Mouse (Mus musculus) limb, embryonic 11.5 days (tissue): Measurements from ENCODE around the gene Phldb1. TPM values are rescaled to one million over a fixed set of nuclear protein-coding genes. Genes with fewer than 3 reads are reported as not detected.

Experiments
- ATAC-seq: fragments of 200-750 bp; cut with Nextera tagmentation; 2 replicates; pipeline ENCODE4 v1.8.0; 2017; ENCODE audit warnings: low read depth; ENCODE audit not compliant: insufficient number of reproducible peaks, low FRiP score, low TSS enrichment
- DNase-seq: peaks from one replicate; pipeline ENCODE4 v3.0.0-alpha.2; 2015; ENCODE audit warnings: low spot score
- H3K27ac ChIP-seq: fragments of 300-500 bp; sonication (generic); replicated peaks from 2 replicates; pipeline ENCODE4 v1.5.1; 2014; ENCODE audit warnings: low read depth, mild to moderate bottlenecking, low read length
- H3K27me3 ChIP-seq: fragments of 300-500 bp; sonication (generic); 2 replicates; pipeline ENCODE4 v1.6.1; 2014; ENCODE audit warnings: mild to moderate bottlenecking, low read length, mixed read lengths; ENCODE audit not compliant: control insufficient read depth, insufficient read depth
- H3K36me3 ChIP-seq: fragments of 300-500 bp; sonication (generic); 2 replicates; pipeline ENCODE4 v1.6.1; 2014; ENCODE audit warnings: mild to moderate bottlenecking, low read length, moderate library complexity, mixed read lengths; ENCODE audit not compliant: control insufficient read depth, insufficient read depth
- H3K4me1 ChIP-seq: fragments of 300-500 bp; sonication (generic); 2 replicates; pipeline ENCODE4 v1.6.1; 2014; ENCODE audit warnings: low read length, mixed read lengths; ENCODE audit not compliant: control insufficient read depth, insufficient read depth
- H3K4me2 ChIP-seq: fragments of 300-500 bp; sonication (generic); 2 replicates; pipeline ENCODE4 v1.6.1; 2014; ENCODE audit warnings: low read depth, mild to moderate bottlenecking, moderate library complexity; ENCODE audit not compliant: severe bottlenecking
- H3K4me3 ChIP-seq: fragments of 300-500 bp; sonication (generic); 2 replicates; pipeline ENCODE4 v1.5.1; 2014; ENCODE audit warnings: low read depth, low read length
- H3K9ac ChIP-seq: fragments of 300-500 bp; sonication (generic); 2 replicates; pipeline ENCODE4 v1.6.1; 2014; ENCODE audit warnings: mild to moderate bottlenecking, low read length
- H3K9me3 ChIP-seq: fragments of 300-500 bp; sonication (generic); 2 replicates; pipeline ENCODE4 v1.6.1; 2016; ENCODE audit warnings: low read length; ENCODE audit not compliant: control insufficient read depth
- WGBS: fragments of 180-500 bp; shearing (Covaris S2); extraction: QIAGEN DNeasy Blood & Tissue Kit; methylation state at CpG from one replicate; pipeline ENCODE4 v1.1.7; 2014; 5-methylcytosine and 5-hydroxymethylcytosine counted together
- polyA plus RNA-seq: library from polyadenylated mRNA; unstranded; fragments of >200 nt; fragmentation: Nextera tagmentation; extraction: Ambion mirVana; gene quantifications from 2 replicates; pipeline ENCODE4 v1.2.1, GENCODE M21; 2014

The Phldb1 gene
- polyA plus RNA-seq, 1 experiment from 2014 or later: 41.6 TPM

DNA sequence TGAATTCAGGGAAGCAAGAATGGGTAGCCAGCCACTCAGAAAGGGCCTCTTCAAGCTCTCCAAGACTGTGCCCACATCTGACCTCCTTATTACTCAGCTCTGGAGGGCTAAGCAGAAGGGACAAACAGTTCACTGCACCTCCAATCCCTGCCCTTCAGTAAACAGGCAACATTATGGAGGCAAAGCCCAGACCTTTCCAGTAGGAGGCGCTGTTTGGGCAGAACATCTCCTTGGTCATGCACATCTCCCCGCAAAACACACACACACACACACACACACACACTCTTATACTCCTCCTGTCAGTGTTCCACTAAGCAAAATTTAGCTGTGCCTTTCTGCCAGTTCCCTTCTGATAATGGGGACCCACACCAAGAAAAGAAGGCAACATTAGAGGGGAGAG, 25.4 kb downstream of the Phldb1 start:
- Histone ChIP-seq H3K36me3 (peaks cover 8% of the 10 kb centered on the region; the same call in 1 of the 2 replicates), H3K4me1 (peaks cover 14% of the 10 kb centered on the region; the same call in 1 of the 2 replicates), H3K27ac (no peak overlapping the region), H3K9me3 (no peaks in the 10 kb centered on the region), H3K4me3 (no peak overlapping the region), H3K27me3 (no peaks in the 10 kb centered on the region), H3K4me2 (no peak overlapping the region), H3K9ac (no peak overlapping the region)
- ATAC-seq (no peak), DNase-seq (peak; percentile 60)
- WGBS: 55% methylated on average over 2 of the region's 2 CpGs

DNA sequence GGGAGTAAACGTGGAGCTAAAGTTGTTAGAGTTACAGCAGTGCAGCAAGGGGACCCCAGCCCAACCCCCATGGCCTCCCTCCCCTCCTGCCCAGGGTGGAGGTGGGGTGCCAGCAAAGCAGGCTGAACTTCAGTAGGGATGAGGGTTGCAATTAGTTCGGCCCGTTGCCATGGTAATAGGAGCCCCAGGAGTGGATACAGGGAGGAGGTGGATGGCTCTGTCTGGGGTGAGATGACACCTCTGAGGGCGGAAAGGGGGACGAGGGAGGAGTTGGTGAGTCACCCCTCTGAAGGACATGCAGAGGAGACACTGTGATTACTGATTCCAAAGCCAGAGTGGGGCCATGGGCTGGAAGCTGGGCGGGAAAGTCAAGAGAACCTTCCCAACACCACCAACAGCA, 26.1 kb downstream of the Phldb1 start:
- DNase-seq: no peak
- peak overlapping the region; percentile 68 for H3K4me2 ChIP-seq
- peak overlapping the region; percentile 25 for H3K4me3 ChIP-seq
- peak; percentile 15; the same call in 1 of the 2 replicates for ATAC-seq
- 27% methylated on average over 6 of the region's 6 CpGs for WGBS
- no peaks in the 10 kb centered on the region for H3K27me3 ChIP-seq
- H3K4me1 ChIP-seq: peaks cover 14% of the 10 kb centered on the region; the same call in 1 of the 2 replicates
- H3K27ac ChIP-seq: no peak overlapping the region
- H3K9me3 ChIP-seq: no peaks in the 10 kb centered on the region
- H3K9ac ChIP-seq: peak overlapping the region; percentile 53; the same call in 1 of the 2 replicates
- peaks cover 8% of the 10 kb centered on the region; the same call in 1 of the 2 replicates for H3K36me3 ChIP-seq

DNA sequence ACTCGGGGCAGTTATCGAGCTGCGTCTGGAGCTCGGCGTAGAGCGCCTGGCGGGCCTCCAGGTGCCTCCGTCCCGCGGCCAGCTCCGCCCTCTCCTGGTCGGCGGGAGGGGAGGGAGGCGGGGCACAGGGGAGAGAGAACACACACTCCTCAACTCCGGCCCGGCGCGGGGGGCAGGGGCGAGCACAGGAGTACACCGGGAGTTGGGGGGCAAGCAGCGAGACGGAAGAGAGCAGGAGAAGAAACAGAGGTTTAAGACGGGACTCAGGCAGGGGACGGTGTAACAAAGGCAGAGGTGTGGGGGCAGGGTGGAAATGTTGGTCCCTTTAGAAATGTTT, 26.6 kb downstream of the Phldb1 start:
- WGBS: under 1% methylated on average over 24 of the region's 24 CpGs
- H3K4me3 ChIP-seq: peak overlapping the region; percentile 25
- ATAC-seq: peak; percentile 86

DNA sequence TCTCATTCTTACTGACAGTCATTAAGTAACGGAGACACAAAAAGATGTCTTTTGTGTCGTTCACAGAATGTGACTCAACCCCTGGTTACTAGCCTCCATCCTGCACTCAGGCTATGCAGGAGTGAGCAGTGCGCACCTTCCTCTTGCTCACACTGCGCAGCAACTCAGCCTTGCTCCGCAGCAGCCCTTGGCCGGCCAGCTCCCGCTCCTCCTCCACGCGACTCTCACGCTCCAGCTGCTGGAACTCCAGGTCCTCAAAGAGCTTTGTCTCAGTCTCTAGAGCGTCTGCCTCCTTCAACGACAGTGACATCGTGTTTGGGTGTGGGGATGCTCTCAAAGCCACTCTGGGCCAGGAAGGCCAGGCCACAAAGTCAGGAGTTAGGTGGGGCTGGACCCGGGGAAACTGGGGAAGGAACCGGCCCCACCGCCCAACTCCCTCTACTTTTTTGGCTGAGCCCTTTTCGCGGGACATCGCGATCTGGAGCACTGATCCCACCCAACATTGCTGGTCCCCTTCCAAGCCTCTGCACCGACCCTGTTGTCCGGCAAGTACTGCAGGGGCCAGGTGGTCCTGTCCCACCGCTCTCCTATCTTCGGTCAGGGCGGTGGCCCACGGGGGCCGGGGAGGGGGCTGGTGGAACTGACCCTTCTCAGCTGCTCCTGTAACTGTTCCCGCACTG, 27.1 kb downstream of the Phldb1 start:
- H3K4me1 ChIP-seq: peaks cover 14% of the 10 kb centered on the region; the same call in 1 of the 2 replicates
- DNase-seq (no peak), ATAC-seq (no peak)
- WGBS: 15% methylated on average over 28 of the region's 28 CpGs
- no peaks in the 10 kb centered on the region for H3K27me3 ChIP-seq
- peak overlapping the region; percentile 68 for H3K4me2 ChIP-seq
- peak overlapping the region; percentile 53 for H3K9ac ChIP-seq
- H3K4me3 ChIP-seq: peak overlapping the region; percentile 25
- no peaks in the 10 kb centered on the region for H3K9me3 ChIP-seq
- 0 out of 2 replicates have a peak overlapping the region, but pooled peaks have one; percentile 52 for H3K27ac ChIP-seq
- peaks cover 10% of the 10 kb centered on the region; the same call in 1 of the 2 replicates for H3K36me3 ChIP-seq

More for the DNA sequence above, 26.6 kb downstream of the Phldb1 start:
- H3K27ac ChIP-seq: 0 out of 2 replicates have a peak overlapping the region, but pooled peaks have one; percentile 52
- no peaks in the 10 kb centered on the region for H3K9me3 ChIP-seq
- peak; percentile 89 for DNase-seq
- peak overlapping the region; percentile 68 for H3K4me2 ChIP-seq
- H3K4me1 ChIP-seq: peaks cover 14% of the 10 kb centered on the region; the same call in 1 of the 2 replicates
- peaks cover 8% of the 10 kb centered on the region; the same call in 1 of the 2 replicates for H3K36me3 ChIP-seq
- peak overlapping the region; percentile 53 for H3K9ac ChIP-seq
- no peaks in the 10 kb centered on the region for H3K27me3 ChIP-seq

DNA sequence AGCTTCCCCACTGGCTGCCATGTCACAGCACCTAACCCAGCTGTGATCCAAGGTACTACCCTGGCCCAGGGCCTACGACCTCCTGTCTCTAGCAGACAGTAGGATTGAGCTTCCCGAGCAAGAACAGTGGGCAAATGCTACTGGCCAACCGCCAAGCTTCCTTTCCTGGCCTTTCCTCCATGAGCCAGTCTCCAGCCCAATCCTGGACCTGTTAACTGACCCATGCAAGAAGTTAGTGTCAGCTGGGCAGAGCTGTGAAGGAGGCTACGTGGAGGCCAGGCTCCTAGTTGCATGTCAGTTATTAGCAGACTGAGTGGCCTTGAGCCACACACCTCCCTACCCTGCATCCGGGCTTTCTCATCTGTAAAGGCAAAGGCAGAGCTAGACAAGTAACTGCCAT, 35.3 kb downstream of the Phldb1 start:
- ATAC-seq: no peak
- no peaks in the 10 kb centered on the region for H3K27me3 ChIP-seq
- WGBS: 90% methylated on average over 5 of the region's 5 CpGs
- no peaks in the 10 kb centered on the region for H3K9me3 ChIP-seq
- H3K4me3 ChIP-seq: no peak overlapping the region
- H3K27ac ChIP-seq: no peak overlapping the region
- H3K9ac ChIP-seq: no peak overlapping the region
- DNase-seq: no peak
- no peaks in the 10 kb centered on the region for H3K4me1 ChIP-seq
- H3K36me3 ChIP-seq: peaks cover 16% of the 10 kb centered on the region
- H3K4me2 ChIP-seq: no peak overlapping the region

DNA sequence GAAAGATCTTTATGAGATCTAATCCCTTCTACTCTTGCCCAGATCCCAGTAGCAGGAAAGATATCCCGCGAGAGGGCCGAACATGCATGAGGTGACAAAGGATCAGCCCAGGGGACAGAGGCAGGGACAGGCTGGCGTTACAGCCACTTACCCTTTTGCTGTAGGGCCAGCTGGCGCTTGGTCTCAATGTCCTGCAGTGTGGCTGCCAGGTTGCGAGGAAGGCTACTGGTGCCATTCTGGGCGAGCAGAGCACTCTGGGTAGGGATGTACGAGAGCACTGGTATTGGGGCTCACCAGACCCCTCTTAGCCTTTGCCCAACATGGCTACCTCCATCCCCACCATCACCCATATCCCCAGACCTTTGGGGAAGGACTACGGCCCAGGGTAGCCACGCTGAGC, 35.8 kb downstream of the Phldb1 start:
- no peaks in the 10 kb centered on the region for H3K27me3 ChIP-seq
- 85% methylated on average over 10 of the region's 10 CpGs for WGBS
- ATAC-seq (no peak), DNase-seq (no peak)
- H3K27ac ChIP-seq: no peak overlapping the region
- peaks cover 16% of the 10 kb centered on the region for H3K36me3 ChIP-seq
- no peak overlapping the region for H3K4me2 ChIP-seq
- H3K4me1 ChIP-seq: no peaks in the 10 kb centered on the region
- H3K4me3 ChIP-seq: no peak overlapping the region
- no peak overlapping the region for H3K9ac ChIP-seq
- no peaks in the 10 kb centered on the region for H3K9me3 ChIP-seq

DNA sequence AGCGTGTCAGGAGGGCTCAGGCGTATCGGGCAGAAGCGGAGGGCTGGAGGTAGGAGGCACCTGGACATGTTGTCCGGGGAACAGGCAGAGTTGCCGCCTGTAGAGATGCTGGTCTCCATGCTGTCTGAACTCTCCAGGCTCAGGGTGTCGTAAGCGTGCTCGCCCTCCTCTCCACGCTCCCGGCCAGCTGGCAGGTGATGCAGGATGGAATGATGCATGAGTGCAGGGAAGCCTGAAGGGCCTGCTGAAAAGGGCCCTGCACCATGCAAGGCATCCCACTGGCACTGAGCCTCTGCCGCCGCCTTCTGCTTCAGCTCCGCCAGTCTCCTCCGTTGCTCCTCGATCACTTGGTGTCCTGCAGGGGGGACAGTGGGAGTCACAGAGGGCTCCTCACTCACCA, 37.1 kb downstream of the Phldb1 start:
- H3K36me3 ChIP-seq: peaks cover 14% of the 10 kb centered on the region
- no peak for DNase-seq
- no peaks in the 10 kb centered on the region for H3K27me3 ChIP-seq
- no peak overlapping the region for H3K4me3 ChIP-seq
- no peak overlapping the region for H3K9ac ChIP-seq
- 92% methylated on average over 16 of the region's 16 CpGs for WGBS
- H3K4me1 ChIP-seq: no peaks in the 10 kb centered on the region
- ATAC-seq: no peak
- H3K27ac ChIP-seq: no peak overlapping the region
- no peaks in the 10 kb centered on the region for H3K9me3 ChIP-seq
- no peak overlapping the region for H3K4me2 ChIP-seq

DNA sequence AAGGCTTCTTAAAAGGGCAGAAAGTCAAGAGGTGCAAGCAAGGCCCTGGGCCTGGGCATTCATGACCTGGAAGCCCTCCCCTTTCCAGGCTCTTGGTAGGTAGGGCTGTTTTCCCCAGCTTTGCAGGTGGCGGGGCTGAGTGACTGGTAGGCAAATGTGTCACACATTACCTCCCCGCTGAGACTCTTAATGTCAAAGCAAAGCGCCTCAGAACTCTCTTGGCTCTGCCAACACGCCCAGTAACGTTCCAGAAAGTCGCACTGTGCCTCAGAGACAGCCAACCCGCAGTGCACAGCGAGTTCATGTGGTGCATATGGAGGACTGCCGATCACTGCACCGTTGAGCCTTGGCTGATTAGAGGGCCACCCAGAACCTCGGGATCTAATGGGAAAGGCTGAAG, 41.9 kb downstream of the Phldb1 start:
- H3K4me2 ChIP-seq: no peak overlapping the region
- H3K27me3 ChIP-seq: no peaks in the 10 kb centered on the region
- peaks cover 16% of the 10 kb centered on the region; the same call in 1 of the 2 replicates for H3K36me3 ChIP-seq
- ATAC-seq (no peak), DNase-seq (no peak)
- no peaks in the 10 kb centered on the region for H3K4me1 ChIP-seq
- H3K27ac ChIP-seq: no peak overlapping the region
- H3K4me3 ChIP-seq: no peak overlapping the region
- H3K9me3 ChIP-seq: no peaks in the 10 kb centered on the region
- H3K9ac ChIP-seq: no peak overlapping the region
- 82% methylated on average over 11 of the region's 11 CpGs for WGBS
